Mouse (Mus musculus) gastrocnemius, postnatal 10 days (tissue): ENCODE measurements around the gene Arhgap29. TPM values are rescaled to one million over a fixed set of nuclear protein-coding genes. Genes with fewer than 3 reads are reported as not detected.

Source experiments
- DNase-seq: peaks from one replicate; pipeline ENCODE4 v3.0.0; 2021; ENCODE audit warnings: mixed read lengths
- total RNA-seq, 2 experiments: library from RNA; stranded (reverse); gene quantifications; 2 replicates each; pipeline ENCODE4 v1.2.3; 2021

Arhgap29 gene
- total RNA-seq, 2 experiments from 2014 or later: 40.9 to 54.1 TPM

DNA sequence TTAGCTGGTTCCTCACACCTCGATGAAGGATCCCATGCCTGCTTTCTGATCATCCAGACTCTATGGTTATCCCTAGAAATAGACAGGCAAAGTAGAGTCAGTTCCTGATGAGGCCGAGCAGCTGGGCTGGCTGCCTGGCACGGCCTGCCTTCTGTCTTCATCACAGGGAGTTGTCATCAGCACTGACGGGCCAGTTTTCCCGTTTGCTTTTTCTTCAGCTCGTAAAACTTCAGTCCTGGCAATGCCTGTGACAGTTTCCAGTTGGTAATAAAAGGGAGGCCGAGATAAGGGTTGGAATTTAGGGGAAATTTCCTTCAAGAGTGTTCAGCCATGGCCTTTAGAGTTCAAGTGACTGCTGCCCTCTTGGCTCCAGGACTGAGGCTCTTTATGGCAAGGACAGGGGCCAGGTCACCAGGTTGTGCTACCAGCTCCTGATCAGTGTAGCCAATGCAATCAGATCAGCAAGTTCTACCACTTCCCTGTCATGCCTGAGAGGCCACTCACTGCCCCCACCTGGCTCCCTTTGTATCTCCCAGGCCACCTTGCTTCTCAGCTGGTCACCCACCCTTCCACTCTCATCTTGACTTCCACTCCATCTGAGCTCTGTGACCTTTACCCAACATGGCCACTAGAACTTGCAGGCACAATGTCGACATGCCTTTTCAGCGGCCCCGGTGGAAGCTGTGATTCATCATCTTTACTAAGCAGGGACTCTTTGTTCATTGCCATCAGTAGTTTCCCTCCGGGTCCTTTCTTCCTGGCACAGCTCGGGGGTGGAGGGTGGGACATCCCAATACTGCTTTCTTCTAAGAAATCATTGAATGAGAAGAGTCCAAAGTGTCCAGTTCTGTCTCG lies 112.4 kb downstream of the Arhgap29 start:
- peak; percentile 30 for DNase-seq

Other genes starting within 250 kb of the Arhgap29 start
- 1 to 10 TPM; 6.0 to 6.7 TPM for gene F3, start 229.0 kb upstream of the Arhgap29 start, total RNA-seq
- 10 to 100 TPM; 29.5 to 34.8 TPM for gene Abcd3, start 137.2 kb upstream of the Arhgap29 start, total RNA-seq
- 1 to 10 TPM; 1.8 to 2.3 TPM for gene Abca4, start 91.9 kb downstream of the Arhgap29 start, total RNA-seq